Mouse (Mus musculus): ENCODE measurements around the gene Taar8a.
"Not testable (repeated sequence)": the region's sequence is repeated elsewhere in the genome, so short reads cannot be mapped to it uniquely, and the experiment has no call there.

GRCm38 (mm10) chr10:24074751-24075150 lies 1.5 kb upstream of the Taar8a start:
- not testable (repeated sequence) for TF ChIP-seq CTCF, EP300 (IDR thresholded peaks at IDR 0.05; ENCODE audit: low read depth)
